Comparison of ENCODE assay signal across 9 mouse cellular contexts in genomic region chr13:60744078-60744460, GRCm38 (mm10). TPM values are rescaled to one million over a fixed set of nuclear protein-coding genes. Genes with fewer than 3 reads are reported as not detected.
DNase-seq lines count a peak whose midpoint lies in the region; ATAC-seq lines count a peak whose summit lies in the region.
"Had no signal": no experiment of that assay in that cellular context is flagged by ENCODE, and none has a peak within 500 bp of the region (broad histone marks: within the 10 kb centered on the region; RNA-seq: fewer than 3 reads in every experiment).

No protein-coding gene starts in this region.

- H3K27me3 ChIP-seq in hindbrain, embryonic 13.5 days, result no peaks in the 10 kb centered on the region

- WGBS in hindbrain, embryonic 13.5 days, result 36% methylated on average over 7 of the region's 7 CpGs

- H3K4me3 ChIP-seq in hindbrain, embryonic 13.5 days, result no peak overlapping the region

- ATAC-seq in hindbrain, embryonic 13.5 days (ENCODE audit: low FRiP score), result peak; percentile 78

- peaks cover 11% of the 10 kb centered on the region for H3K4me1 ChIP-seq in hindbrain, embryonic 13.5 days (replicated peaks)

- H3K27ac ChIP-seq in hindbrain, embryonic 13.5 days, result no peak overlapping the region
- H3K27ac ChIP-seq: macrophage had no signal

- DNase-seq in T-cell, adult 2 months (ENCODE audit: low spot score), result peak; percentile 58
- peak; percentile 82 to 90 for DNase-seq in cerebellum, postnatal 25 days
- DNase-seq in frontal cortex, postnatal 36 days (ENCODE audit: low spot score in 2 of 2), result peak; percentile 85 to 86
- peak; percentile 83 to 95 for DNase-seq in layer of hippocampus, postnatal 25 days (ENCODE audit: extremely low spot score in 1 of 2, low spot score in 1 of 2)
- DNase-seq in lung, postnatal 25 days (ENCODE audit: low spot score), result peak; percentile 83
- DNase-seq in retina, adult 2 months (ENCODE audit: low read depth, low spot score), result peak; percentile 20
- peak; percentile 75 to 83 for DNase-seq in thymus, postnatal 36 days

- H3K36me3 ChIP-seq in hindbrain, embryonic 13.5 days, result peaks cover 69% of the 10 kb centered on the region

- H3K4me2 ChIP-seq in hindbrain, embryonic 13.5 days, result no peak overlapping the region

- no peaks in the 10 kb centered on the region for H3K9me3 ChIP-seq in hindbrain, embryonic 13.5 days

- no peak overlapping the region for H3K9ac ChIP-seq in hindbrain, embryonic 13.5 days

RNA-seq across cellular contexts. Expression of gene BC051665, which starts 42.1 kb away (rescaled TPM):
- not detected in 2 replicates for polyA plus RNA-seq in hindbrain, embryonic 13.5 days (2015; fragmentation: Nextera tagmentation; extraction: Ambion mirVana)
- not detected for total RNA-seq in layer of hippocampus, postnatal 25 days (2021)
- polyA plus RNA-seq: macrophage had no signal

RNA-seq across cellular contexts. Expression of gene Ctsll3, which starts 58.6 kb away (rescaled TPM):
- polyA plus RNA-seq in hindbrain, embryonic 13.5 days (2015; fragmentation: Nextera tagmentation; extraction: Ambion mirVana), result not detected in 2 replicates
- total RNA-seq in layer of hippocampus, postnatal 25 days (2021), result not detected
- polyA plus RNA-seq: macrophage had no signal

Comparison
In these comparisons a context has a peak if more than half of its experiments do, and no peak if none do; other contexts are left out.
1. DNase-seq: peak in every context shown above with its lines; median percentile 89 in layer of hippocampus, postnatal 25 days; 86 in cerebellum, postnatal 25 days; 86 in frontal cortex, postnatal 36 days; 83 in lung, postnatal 25 days; 79 in thymus, postnatal 36 days; 58 in T-cell, adult 2 months; 20 in retina, adult 2 months.